Mouse (Mus musculus) stomach, postnatal 0 days (tissue): ENCODE measurements around the gene St3gal3.

Experiments
- CTCF ChIP-seq: IDR thresholded peaks from 2 replicates; pipeline ENCODE4 v1.5.1; 2016; ENCODE audit warnings: antibody characterized with exemption, low read depth, mild to moderate bottlenecking, moderate library complexity
- EP300 ChIP-seq: optimal IDR thresholded peaks from 2 replicates; pipeline ENCODE3; 2016; ENCODE audit warnings: antibody characterized with exemption

DNA sequence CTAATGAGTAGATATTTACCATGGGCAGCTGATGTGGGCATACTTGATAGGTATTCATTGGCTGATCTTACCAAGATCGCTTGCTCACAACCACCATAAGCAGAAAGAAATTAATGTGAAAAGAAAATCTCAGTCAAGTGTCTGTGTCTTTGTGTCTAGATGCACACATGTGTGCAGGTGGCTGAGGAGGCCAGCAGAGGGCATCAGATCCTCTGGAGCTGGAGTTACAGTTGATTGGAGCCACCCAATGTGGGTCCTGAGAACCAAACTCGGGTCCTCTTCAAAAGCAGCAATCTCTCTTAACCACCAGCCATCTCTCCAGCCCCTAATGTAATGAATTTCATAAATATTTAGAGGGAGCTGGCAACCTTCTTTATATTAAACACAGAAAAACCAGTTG lies 99.6 kb downstream of the St3gal3 start:
- TF ChIP-seq CTCF (peak; percentile 44; the same call in 1 of the 2 replicates), EP300 (no peak)
